Mouse (Mus musculus) cortical plate, adult 2 months (tissue): ENCODE data around the gene Ndufaf5.

Experiments used
- CTCF ChIP-seq: fragments of 200-500 bp; IDR thresholded peaks from 2 replicates; pipeline ENCODE4 v1.5.1; 2011; ENCODE audit warnings: mild to moderate bottlenecking, control low read depth, low read length; ENCODE audit not compliant: insufficient read depth; ENCODE audit errors: extremely low read depth
- POLR2A ChIP-seq: fragments of 200-500 bp; IDR thresholded peaks from 2 replicates; pipeline ENCODE4 v1.6.1; 2011; ENCODE audit warnings: mild to moderate bottlenecking, low read length, control low read depth; ENCODE audit not compliant: insufficient read depth; ENCODE audit errors: extremely low read depth

- no peak for TF ChIP-seq POLR2A
- TF ChIP-seq CTCF: no peak
Observed at GRCm38 (mm10) chr2:140214519-140215027, 44.1 kb downstream of the Ndufaf5 start.
